Mouse (Mus musculus): Measurements from ENCODE around the gene Trpc5os.

Trpc5os gene

DNA sequence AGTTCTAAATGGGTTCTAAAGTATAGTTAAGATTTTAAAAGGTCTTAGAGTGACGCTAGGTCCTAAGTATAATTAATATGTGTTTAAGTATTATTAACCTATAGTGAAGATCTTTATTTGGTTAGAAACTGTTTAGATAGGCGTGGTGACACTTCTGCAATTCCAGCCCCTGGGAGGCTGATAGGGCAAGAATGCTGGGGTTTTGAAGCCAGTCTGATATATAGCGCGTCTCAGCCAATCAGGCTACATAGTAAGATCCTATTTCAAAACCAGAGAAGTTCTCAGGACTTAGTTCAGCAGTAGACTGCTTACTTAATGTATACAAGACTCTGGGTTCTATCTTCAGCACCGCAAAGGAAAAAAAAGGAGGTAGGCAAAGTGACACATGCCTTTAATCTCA lies at the start of gene Trpc5os:
Trpc5os (plus strand) TSS at position 301 of the 400 bp plus-strand sequence.
- in situ Hi-C loops (cut with MboI; ENCODE audit: unreplicated experiment in 2 of 2) = no loop called here

DNA sequence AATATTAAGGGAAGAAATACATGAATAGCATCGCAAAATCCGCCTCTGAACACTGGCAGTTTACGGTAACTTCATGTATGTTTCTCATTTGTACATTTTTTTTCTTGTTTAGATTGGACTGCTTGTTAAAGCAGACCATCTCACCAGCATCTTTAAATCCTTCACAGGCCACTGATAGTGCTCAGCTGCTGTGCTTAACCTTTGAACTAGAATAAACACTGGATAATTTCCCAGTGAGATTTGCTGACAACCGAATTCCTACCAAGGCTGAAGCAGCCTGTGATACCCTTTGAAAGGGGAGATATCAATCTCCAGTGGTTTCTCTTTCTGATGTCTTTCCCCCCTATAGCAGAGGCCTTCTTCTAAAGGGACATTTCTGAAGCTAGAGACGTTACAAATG lies 48.3 kb upstream of the Trpc5os start:
- in situ Hi-C loops (cut with MboI; ENCODE audit: unreplicated experiment in 2 of 2) = loop anchor here (5.0 to 10.0 kb wide), 4 partner anchors 234 to 989 kb away; no protein-coding TSS in a partner anchor

DNA sequence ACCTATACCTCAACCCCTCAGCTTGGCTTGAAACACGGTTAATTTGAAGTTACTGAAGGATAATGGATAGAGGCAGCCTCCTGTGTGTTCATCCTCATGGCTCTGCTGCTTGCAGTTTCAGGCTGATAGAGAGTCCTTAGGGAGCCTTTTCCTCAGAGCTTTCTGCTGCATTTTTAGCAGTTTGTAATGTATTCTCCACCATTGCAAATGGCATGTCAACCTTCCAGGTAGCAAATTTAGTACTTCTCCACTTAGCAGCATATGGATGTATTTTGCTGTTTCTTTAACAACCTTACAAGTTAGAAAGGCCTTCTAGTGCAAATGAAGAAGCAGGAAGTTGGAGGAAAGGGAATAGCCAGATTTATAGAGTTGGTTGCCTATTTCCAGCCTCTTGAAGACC lies 36.1 kb upstream of the Trpc5os start:
- in situ Hi-C loops (cut with MboI; ENCODE audit: unreplicated experiment in 2 of 2) = no loop called here

DNA sequence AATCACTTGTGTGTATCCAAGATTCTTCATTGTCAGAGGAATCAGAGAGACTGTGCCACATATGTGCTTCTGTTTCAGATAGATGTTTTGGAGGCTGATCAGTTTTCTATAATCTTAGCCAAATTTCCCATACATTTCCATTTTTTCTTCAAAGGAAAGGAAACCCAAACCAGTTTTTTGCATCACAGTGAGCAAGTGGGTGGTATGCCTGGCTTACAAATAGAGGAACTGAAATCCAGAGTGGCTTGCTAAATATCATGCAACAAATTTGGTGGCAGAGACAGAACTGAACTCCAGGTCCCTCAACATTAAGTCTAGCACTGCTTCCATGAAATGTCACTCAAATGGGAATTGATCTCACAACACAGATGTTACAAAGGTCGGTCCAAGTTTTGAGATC lies 35.3 kb upstream of the Trpc5os start:
- in situ Hi-C loops (cut with MboI; ENCODE audit: unreplicated experiment in 2 of 2) = no loop called here

DNA sequence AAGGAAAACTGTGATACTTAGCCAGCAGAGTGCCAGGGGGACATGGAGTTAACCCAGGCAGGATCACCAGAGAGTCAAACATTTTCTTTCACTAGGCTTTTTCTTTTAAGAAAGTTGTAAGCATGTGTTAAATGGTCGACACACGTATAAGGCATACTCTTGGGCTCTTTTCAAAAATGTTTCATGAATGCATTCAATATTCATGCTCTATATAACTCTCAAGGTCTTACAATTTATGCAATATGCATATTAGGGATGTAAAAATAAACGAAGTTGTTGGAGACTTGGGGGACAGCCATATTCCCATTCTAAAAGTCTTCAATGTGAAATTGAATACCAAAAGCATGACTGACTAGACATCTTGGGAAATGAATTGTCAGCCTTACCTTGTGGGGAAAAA lies 32.5 kb upstream of the Trpc5os start:
- in situ Hi-C loops (cut with MboI; ENCODE audit: unreplicated experiment in 2 of 2) = no loop called here

DNA sequence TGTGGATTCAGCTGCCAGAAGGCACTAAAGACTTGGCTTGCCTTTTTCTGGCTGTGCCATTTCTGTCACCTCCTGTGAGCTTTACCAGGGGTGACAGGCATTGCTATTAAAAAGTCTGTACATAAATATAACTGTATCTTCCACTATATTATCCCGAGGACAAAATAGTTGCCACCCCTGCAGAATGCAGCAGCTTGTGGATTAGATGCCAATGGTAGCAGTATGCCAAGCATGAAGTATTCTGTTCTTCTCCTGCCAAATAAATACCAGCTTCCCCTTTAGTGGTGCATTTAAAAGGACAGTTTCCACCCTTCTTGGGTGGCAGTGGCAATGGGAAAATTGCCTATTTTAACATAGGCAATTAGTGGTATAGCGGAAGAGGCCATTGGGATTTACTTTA lies 8.0 kb downstream of the Trpc5os start:
- in situ Hi-C loops (cut with MboI; ENCODE audit: unreplicated experiment in 2 of 2) = no loop called here

DNA sequence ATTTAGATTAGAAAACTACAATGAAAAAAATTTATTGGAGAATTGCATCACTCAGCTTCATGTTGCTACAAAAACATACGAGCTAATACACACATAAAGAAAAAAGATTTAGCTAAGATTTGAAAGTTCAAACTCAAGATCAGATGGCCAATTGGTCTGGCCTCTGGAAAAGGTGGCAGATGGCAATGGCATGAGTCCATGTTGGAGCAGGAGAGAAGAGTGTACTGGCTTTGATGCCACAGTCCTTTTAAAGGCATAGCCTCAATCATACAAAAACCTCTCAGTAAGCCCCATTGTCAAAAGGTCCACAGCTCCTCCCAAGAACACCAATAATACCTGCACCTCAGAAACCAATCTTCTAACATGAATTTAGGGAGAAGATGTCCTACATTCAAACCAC lies 35.0 kb downstream of the Trpc5os start:
- in situ Hi-C loops (cut with MboI; ENCODE audit: unreplicated experiment in 2 of 2) = no loop called here

DNA sequence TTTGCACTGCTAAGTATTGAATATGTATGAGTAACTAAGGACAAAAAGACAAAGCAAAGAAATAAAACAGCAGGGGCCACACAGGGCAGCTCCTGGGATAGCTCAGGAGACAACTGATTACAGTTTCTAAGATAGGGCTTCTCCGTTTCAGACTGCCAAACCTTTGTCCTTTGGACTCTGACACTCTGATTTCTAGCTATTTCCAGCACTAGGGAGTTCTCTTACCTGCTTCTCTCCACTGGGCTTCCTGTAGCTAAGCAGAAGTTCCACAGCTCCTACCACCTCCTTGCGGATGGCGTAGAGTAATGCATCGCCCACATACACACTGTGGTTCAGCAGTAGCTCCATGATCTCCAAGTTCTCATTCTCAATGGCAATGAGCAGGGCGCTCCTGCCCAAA lies 66.9 kb downstream of the Trpc5os start:
- in situ Hi-C loops (cut with MboI; ENCODE audit: unreplicated experiment in 2 of 2) = loop anchor here (10.0 to 25.0 kb wide), 2 partner anchors 814 to 822 kb away; partner anchors contain the start of gene Lhfpl1 (in 2 of the 2)

DNA sequence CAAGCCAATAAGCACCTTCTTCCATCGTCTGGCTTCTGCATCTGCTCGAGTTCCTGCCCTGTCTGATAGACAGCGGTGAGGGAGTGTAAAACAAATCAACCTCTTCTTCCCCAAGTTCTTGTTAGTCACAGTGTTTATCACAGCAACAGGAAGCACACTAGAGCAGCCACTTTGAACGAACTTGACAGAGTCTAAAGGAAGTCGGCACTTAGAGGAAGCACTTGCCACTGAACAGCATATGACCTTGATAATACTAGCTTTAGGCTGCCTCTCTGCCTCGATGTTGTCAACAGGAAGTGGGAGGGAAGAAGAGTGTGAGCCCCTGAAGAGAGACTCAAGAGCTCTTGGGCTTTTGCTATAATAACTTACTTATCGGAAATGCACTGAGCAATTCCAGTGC lies 69.7 kb downstream of the Trpc5os start:
- in situ Hi-C loops (cut with MboI; ENCODE audit: unreplicated experiment in 2 of 2) = loop anchor here in 1 of 2 experiments (10.0 kb wide), 1 partner anchor 819 kb away; the partner anchor contains the start of gene Lhfpl1

All from v-Abl transformed pro-B cells (cell line).